Mouse (Mus musculus) common myeloid progenitor, adult 5-6 weeks (primary cell): ENCODE results near the gene Atp5e. TPM values are rescaled to one million over a fixed set of nuclear protein-coding genes. Genes with fewer than 3 reads are reported as not detected.

Experiments used
- ATAC-seq: replicated peaks from 2 replicates; pipeline ENCODE4 v1.8.0; 2016; ENCODE audit warnings: low read depth, mild to moderate bottlenecking, moderate TSS enrichment, inconsistent platforms; ENCODE audit not compliant: poor library complexity, severe bottlenecking
- total RNA-seq: library from RNA; stranded (forward); fragments of 200-1000, 187-1606 nt; gene quantifications from 2 replicates; pipeline ENCODE4 v1.2.3, GENCODE M21; 2017

The Atp5e gene
- total RNA-seq, result 252 and 315 TPM in 2 replicates

DNA sequence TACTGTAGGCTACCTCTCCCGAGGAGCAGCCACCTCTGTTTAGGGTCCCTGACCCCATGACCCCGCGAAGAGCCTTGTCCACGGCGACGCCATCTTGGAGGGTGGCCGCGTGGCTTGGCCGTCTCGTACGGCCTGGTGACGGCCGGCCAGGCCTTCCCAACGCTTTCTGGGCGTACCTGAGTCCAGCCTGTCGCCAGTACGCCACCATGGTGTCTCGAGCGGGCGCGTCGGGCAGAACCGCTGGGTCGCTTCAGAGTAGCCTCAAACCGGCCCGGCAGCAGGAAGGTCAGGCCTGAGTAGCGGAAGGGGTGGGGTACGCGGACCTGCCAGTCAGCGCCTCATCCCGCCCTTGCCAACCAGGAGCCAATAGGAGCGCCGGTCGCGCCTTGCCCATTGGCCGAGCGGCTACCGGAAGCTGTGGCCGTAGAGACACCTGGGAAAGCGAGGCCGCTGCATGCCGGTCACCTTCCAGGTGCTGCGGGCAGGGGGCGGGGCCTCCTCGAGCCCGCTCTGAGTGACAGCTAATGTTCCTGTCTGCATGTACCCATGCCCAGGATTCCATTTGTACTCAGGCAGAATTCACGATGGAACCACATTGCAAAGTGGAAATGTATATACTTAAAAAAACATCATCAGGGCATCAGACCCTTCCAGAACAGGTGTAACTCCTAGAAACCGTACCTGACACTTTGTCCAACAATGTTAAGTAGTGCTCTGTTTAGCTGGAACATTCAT is at the start of gene Atp5e:
TSS of gene Atp5e (minus strand) at position 317 of the 735 bp plus-strand sequence.
- ATAC-seq, result peak; percentile 99

DNA sequence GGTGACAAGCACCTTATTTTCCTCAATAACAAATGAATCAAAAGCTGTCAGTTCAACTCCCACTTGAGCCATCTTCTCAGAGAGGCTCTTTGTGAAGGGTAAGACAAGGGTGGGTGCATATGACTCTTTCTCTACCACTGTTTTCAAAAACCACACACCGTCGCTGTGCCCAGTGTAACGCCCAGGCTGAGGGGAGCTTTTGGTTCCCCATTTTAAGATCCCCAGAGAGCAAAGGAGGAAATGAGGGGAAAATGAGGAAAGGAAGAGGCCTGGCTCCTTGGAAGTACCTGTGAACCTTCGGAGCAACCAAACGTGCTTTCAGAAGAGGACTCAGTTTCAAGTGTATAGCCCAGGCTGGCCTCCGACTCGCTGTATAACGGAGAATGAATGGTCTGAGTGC is 45.9 kb upstream of the Atp5e start:
- peak; percentile 68 for ATAC-seq

DNA sequence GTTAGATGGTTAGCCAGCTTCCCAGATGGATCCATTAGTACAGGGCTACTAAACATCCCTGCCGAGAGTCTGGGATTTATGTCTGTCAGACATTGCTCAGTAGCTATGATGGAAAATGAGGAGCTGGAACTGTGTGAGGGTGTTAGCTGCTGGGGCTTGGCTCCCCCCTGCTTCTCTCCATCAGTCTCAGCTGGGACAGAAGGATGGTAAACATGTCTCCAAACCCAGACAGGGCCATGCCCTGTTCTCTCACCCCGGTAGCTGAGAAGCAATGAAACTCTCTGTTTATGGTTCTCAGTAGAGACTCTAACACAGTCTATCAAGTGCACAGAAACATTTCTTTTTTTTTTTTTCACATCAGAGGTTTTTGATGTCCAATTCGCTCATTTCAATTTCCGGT is 44.1 kb upstream of the Atp5e start:
- ATAC-seq, result no peak

- no peak for ATAC-seq
Observed at GRCm38 (mm10) chr2:174502831-174503460, 39.0 kb upstream of the Atp5e start.

DNA sequence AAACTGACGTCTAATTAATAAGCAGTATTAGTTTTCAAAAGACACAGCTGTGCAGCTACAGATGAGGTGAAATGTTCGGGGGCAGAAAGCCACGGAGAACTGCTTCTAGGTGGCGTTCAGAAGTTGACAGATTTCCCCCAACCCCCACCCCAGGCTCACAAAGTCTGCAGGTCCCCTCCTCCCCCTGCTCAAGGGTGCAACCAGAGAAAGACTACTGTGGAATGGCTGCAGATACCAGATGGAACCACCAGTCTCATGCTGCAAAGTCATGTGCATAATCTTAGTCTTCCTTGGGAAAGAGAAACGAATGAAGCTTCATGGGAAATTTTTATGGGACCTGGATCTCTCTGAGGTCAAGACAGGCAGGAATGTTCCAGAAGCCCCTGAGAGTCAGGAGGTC is 38.4 kb upstream of the Atp5e start:
- no peak for ATAC-seq

- no peak for ATAC-seq
Observed at GRCm38 (mm10) chr2:174501517-174501916, 37.6 kb upstream of the Atp5e start.

- ATAC-seq, result no peak
Observed at GRCm38 (mm10) chr2:174500814-174501503, 37.1 kb upstream of the Atp5e start.

GRCm38 (mm10) chr2:174492858-174493257 is 29.0 kb upstream of the Atp5e start:
- peak; percentile 83 for ATAC-seq

GRCm38 (mm10) chr2:174487005-174487404 is 23.1 kb upstream of the Atp5e start:
- ATAC-seq, result no peak

DNA sequence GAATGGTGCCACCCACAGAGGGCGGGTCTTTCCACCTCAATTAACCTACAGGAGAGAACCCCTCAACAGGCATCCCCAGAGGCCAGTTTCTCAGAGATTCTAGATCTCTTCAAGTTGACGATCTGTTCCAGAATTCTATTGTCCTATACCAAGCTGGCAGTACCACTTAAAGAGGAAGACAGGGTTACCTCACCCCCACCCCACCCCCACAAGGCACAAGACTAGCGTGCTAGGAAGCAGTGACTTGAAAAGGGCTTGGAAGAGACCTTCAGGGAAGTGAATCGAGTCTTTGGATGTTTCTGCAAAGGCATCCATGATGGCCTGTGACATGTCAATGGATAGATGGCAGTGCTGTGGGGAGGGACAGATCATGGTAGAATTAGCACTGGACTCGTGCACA is 14.8 kb upstream of the Atp5e start:
- ATAC-seq, result no peak

GRCm38 (mm10) chr2:174477543-174478319 is 13.8 kb upstream of the Atp5e start:
- no peak for ATAC-seq

DNA sequence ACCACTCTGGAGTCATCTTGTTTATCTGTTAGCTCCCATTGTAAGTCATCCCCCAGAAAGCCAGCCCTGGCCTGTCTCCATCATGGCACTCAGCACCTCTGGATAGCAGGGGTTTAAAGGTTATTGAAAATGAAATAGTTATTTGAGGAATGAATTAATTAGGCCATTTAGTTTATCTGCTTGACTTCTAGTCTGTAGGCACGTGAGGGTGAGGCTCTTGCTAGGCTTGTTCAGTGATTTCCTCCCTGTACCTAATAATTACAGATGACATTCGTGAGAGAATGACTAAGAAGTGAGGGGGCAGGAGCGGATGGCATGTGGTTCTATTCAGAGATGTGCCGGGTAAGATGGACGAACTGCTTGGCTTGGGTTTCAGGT is 9.6 kb upstream of the Atp5e start:
- ATAC-seq, result no peak

- ATAC-seq, result peak; percentile 83
Observed at GRCm38 (mm10) chr2:174472818-174473549, 9.1 kb upstream of the Atp5e start, which contains the start of gene Prelid3b. Prelid3b (minus strand) TSS chr2:174473081.

- peak; percentile 1; the same call in 1 of the 2 replicates for ATAC-seq
Observed at GRCm38 (mm10) chr2:174472407-174472806, 8.5 kb upstream of the Atp5e start.

DNA sequence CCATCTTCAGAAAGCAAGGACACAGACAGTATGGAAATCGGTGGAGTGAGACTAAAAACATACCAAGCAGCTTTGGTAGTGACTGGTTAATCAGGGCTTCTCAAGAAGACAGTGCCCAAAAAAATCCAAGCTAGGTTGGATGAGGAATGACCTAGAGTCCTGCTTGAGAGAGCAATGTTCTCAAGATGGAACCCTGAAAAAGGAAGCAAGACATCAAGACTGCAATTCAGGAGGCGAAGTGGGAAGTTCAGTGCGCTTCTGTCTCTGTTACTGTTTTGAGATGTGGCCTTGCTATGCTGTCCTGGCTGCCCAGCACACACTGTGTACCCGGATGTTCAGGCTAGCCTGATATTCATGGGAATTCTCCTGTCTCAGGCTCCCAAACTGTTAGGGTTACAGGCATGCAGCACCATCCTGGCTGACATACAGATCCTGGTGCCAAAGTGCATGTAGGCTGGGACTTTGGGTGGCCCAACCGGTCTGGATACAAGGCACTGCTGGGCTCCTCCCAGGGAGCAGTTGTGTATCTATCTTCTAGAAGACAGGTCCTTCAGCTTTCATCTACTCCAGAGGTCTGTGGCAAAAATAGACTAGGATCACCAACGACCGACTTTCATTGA is 7.0 kb upstream of the Atp5e start:
- ATAC-seq, result no peak

GRCm38 (mm10) chr2:174470333-174470732 is 6.4 kb upstream of the Atp5e start:
- ATAC-seq, result peak; percentile 23; the same call in 1 of the 2 replicates

GRCm38 (mm10) chr2:174463370-174463769 is 535 bp downstream of the Atp5e start:
- ATAC-seq, result 0 out of 2 replicates have a peak, but pooled peaks have one; percentile 3

- ATAC-seq, result no peak
Observed at GRCm38 (mm10) chr2:174459365-174459764, 4.5 kb downstream of the Atp5e start.

DNA sequence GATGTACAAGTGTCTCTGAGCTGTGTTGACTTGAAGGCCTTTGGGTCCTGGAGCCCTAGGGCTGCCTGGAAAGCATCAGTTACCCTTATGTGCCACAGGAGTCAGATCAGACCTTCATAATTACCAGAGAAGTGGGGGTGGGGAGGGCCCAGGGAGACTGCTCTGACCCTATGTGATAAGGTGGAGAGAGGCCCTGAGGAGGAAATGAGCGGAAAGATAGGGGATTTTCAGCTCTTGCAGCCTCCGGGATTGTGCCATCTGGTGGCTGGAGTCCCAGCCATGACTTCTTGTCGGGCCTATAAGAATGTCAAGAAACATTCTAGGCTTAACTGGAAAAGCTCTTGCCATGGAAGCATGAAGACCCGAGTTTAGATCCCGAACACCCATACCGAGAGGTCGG is 10.2 kb downstream of the Atp5e start:
- peak; percentile 94 for ATAC-seq
